Mouse (Mus musculus): ENCODE results near the gene Stag1.

GRCm38 (mm10) chr9:100987006-100987405 lies 389.4 kb downstream of the Stag1 start:
- TF ChIP-seq CTCF (IDR thresholded peaks at IDR 0.05; ENCODE audit: extremely low read depth, insufficient read depth, low read length) = no peak
- TF ChIP-seq POLR2A (IDR thresholded peaks at IDR 0.05; ENCODE audit: extremely low read depth, insufficient read depth, low read length) = no peak
